Mouse (Mus musculus) frontal cortex, adult (tissue): Measurements from ENCODE around the gene Irf8.
"Not testable (repeated sequence)": the region's sequence is repeated elsewhere in the genome, so short reads cannot be mapped to it uniquely, and the experiment has no call there.

Experiments used
- ATAC-seq: cut with Nextera tagmentation; 2 replicates; pipeline ENCODE4 v1.9.2; 2017; ENCODE audit warnings: mild to moderate bottlenecking, moderate library complexity, mixed read lengths; ENCODE audit not compliant: low TSS enrichment

The Irf8 gene

DNA sequence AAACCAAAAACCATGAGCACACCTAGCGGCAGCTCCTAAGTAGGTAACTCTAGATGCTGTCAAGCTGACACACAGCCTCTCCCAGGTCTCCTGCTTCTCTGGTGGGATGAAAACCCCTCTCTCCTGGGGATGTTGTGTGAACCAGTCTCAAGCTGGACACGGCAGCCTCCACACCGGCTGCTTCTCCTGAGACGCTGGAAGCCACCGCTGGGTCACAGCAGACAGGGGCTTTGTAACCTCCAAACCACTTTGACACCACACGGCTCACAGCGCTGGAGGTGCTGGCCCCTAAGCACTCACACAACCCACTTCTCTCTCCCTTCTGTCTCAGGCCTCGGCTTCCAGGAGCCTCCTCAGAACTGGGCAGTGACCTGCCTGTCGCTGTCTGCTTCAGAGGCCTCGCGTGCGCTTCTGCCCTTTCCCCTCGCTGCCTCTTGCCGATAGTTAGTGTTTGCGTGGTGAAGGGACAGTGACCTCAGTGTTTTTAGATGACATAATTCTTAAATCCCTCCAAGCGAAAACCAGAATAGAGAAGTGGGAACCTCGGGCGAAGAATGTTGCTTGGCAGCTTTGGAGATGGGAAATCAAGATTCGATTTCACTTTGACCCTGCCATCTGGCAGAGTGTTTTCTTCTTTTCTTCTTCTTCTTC is 16.4 kb upstream of the Irf8 start:
- ATAC-seq = no peak

DNA sequence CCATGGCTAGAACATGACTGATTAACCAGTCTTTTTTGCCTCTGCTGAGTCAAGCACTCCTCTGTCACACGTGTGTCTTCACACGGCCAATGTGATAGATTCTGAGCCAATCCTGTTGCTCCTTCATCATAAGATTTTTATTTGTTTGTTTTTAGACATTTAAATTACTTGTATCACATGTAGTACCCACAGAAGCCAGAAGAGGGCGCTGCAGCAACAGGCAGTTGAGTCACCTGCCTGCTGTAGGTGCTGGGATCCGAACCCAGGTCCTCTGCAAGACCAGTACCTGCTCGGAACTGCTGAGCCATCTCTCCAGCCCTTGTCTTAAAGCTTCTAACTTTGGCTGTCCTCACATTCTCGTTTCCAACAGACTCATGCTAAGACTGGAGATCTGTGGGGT is 13.1 kb upstream of the Irf8 start:
- ATAC-seq = no peak

DNA sequence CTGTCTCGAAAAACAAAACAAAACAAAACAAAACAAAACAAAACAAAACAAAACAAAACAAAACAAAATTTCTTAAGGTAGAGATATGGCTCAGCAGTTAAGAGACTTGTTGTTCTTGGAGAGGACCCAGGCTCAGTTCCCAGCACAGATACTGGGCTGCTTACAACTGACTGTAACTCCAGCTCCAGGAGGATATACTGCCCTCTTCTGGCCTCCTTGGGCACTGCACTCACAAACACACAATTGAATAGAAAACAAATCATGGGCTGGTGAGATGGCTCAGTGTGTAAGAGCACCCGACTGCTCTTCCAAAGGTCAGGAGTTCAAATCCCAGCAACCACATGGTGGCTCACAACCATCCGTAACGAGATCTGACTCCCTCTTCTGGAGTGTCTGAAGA is 12.1 kb upstream of the Irf8 start:
- not testable (repeated sequence) for ATAC-seq

DNA sequence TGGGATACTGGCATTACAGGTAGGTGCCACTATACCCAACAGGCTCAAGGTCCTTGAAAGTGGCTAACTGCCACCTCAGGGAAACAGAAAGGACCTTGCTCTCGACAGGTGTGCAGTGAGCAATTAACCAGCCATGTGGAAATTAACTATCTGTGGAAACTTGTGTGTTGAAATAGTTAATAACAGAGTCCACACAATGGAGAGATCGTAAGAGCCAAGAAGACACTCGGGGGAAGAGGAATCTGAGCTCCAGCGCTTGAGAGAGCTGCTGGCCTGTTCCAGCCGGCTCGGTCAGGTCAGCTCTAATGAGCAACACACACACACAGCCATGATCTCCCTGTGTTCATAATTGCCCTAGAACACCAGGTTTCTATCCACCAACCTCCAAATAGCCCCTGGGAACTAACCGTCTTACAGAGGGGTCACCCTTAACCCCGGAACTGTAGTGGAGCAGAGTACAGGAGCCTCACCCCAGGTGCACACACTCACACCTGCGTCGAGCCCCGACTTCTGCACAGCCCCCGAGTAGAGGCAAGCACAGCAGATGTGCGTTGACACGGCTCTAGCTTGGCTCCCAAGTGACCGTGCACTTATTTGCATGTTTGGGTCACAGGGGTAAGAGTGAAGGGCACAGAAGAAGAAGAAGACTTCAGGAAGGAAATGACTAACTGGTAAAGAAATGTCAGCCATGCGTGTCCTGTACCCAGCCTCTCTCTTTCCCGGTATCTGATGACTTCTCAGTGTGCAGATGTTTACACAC is 11.2 kb upstream of the Irf8 start:
- no peak for ATAC-seq

DNA sequence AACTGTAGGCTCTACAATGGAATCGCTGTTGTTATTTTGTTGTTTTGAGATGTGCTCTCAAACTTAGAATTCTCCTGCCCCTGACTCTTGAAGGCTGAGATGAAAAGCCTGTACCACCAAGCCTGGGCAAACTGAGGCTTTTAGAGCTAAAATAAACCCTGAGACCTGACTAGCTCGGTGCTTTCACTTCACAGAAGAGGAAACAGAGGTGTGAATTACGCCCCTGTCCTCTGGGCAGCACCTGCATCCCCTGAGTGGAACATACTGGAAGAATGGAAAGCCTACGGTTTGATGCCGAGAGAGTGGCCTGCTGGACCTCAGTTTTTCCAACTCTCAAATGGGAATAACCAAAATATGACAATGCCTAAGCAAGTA is 10.6 kb upstream of the Irf8 start:
- no peak for ATAC-seq

DNA sequence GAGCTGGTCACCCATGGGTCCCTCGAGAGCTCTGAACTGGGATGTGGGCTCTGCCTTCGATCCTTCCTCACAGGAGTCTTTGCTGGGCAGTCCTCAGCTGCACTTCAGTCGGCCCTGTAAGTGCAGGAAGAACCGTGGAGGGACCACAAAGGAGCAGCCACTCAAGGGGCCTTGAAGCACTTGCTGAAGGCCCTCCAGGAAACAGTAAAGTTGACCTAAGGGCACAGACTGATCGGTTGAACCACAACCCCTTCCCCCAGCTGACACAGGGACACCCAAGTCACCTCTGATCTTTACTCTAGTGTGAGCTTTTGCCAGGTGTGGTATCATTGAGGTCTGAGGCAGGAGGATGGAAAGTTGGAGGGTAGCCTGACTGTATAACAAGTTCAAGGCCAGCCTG is 10.1 kb upstream of the Irf8 start:
- ATAC-seq = no peak

DNA sequence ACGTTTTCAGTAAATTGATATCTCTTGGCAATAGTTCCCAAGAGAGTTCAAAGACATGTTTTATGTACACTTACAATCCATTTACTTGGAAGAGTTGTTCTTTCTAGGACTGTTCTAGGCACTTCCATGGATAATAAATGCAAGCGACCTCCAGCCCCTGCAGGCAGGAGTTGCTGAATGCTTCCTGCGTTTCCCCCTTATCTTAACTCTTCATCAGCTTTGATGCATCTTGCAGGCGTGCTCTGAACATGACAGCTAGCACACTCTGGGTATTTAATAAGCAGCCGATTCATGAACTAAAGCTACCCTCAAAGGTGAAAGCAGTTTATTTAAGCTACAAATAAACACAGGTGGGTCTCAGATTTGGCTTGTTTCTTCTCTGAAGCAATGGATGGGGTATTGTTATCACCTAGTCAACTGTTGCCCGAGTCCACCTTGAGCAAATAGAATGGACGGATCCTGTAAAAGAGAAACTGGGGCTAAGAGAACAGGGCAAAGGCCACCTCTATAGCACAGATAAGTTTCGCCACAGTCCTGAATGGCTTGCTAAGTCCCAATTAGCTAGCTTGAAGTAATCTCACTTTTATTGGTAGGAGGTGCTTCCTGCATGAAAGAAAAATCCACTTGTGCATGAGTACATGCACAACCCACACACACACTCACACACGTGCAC is 7.5 kb upstream of the Irf8 start:
- no peak for ATAC-seq

DNA sequence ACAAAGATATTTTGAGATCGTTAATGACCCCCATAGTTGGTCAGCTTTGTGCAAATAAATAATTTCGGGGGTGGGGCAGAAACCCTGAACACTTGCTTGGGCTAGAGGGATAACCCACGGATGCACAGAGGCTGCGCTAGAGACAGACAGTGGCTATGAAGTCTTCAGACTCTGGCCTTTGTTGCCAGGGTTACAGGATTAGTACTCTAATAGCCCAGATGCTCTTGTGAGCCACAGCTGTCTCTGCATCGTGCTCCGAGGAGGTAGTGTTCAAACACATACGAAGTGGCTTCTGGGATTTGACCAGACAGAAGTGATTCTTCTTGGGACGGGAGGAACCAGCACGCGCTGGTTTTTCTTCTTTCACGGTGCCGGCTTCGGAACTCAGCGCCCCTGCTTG is 4.6 kb upstream of the Irf8 start:
- no peak for ATAC-seq

DNA sequence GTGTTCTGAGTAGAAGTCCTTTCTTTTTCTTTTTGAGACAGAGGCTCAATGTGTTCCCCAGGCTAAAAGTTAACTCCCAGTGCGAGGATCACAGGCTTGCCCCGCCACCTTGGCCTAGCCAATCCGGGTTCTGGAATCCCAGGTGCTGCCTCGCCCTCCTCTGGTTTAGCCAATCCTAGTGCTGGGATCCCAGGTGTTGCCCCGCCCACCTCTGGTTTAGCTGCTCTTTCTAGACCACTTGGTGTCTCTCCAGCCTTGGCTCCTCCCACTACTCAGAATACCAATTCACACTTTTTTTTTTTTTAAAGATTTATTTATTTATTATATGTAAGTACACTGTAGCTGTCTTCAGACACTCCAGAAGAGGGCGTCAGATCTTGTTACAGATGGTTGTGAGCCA is 4.1 kb upstream of the Irf8 start:
- ATAC-seq = no peak

DNA sequence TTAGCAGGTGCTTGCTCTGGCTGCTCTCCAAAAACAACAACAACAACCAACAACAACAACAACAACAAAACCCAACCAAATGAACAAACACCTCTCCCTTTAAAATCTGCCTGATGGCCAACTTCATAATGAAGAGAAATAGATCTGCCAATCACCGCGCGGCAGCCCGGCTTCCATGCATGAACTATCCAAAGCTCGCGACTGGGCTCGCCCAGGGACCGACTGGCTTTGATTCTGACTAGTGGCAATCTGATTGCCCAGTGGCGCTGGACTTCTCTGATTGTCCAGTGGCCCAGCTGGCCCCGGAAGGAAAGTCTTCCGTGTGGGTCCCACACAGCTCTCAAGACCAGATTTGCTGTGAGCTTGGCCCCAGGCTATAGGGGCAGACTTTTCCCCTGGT is 328 bp downstream of the Irf8 start:
- ATAC-seq = no peak

DNA sequence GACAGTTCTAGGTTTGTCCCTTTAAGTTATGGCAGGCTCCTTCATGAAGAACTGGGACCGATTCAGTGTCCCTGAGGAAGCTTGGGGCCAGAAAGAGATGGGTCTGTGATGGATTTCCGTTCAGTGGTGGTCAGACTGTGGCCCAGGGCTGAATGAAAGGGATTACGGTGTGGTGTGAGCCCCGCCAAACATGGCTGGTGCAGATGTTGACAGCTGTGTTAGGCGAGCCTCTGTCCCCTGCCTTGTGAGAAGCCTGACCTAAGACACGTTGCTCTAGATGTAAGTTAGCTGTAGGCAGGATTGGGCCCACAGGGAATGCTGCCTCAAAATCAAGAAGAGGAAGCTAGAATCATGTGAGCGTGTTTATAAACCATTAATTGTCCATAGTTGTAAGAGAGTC is 1.0 kb downstream of the Irf8 start:
- no peak for ATAC-seq

DNA sequence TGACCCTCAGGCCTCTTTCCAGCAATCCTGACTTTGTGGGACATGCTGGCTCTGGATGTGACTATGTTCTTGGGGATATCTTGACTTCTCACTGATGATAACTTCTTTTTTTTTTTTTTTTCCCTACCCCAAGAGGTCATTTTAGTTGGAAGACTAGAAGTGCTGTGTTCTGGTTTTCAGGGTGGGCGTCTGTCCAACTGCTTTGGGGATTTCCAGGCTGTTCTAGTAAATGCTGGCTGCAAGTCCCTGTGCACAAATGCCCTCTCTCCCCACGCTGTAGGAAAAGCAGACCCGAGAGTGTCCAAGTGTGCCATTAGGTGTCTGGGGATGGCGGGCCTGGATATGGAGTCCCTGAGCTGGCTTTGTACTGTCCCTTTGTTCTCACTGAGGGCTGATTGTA is 2.6 kb downstream of the Irf8 start:
- ATAC-seq = no peak

DNA sequence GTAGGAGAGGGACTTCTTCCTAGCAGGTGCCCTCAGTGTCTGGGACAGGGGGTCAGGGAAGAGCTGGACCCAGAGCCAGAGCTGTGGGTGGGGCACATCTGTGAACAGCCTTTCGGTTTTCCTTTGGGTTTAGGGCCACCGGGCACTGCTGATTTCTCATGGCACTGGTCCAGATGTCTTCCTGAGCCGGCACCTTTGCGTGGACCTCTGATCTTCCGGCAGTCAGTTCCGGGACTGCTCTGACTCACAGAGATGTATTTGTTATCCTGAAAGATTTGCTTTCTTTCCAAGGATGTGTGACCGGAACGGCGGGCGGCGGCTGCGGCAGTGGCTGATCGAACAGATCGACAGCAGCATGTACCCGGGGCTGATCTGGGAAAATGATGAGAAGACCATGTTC is 3.4 kb downstream of the Irf8 start:
- ATAC-seq = no peak

DNA sequence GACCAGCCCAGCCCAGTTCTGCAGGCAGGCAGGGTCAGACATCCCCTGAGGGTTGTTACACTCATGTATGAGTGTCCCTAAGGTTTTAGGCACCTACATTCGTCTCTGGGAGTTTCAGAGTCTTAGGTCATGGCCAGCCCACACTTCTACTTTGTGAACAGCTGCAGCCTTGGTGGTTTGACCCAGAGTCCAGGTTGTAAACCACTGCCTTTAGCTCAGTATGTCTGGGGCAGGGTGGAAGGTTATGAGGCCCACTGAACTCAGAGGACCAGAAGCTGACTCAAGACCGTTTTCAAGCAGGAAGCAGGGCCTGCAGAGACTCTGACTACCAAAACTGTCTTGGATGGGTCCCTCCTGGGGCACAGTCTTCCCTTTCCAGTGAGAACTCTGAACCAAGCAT is 4.4 kb downstream of the Irf8 start:
- ATAC-seq = no peak

DNA sequence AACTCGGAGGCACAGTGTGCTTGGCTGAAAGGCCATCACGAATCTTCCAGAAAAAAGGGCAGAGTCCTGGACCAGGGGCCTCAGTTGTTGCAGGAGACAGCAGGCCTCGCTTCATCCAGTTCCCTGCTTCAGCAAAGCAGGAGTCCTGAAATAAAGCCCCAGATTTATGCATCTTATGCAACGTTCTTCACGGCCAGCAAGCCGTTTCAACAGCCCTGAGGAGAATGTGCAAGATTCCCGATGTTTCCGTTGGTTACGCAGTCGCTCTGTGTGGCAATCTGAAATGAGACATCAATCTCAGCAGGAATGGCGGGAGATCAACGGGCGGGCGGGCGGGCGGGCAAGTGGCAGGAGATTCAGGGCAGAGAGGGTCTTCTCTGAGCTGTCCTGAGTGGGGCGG is 4.8 kb downstream of the Irf8 start:
- peak; percentile 60 for ATAC-seq

DNA sequence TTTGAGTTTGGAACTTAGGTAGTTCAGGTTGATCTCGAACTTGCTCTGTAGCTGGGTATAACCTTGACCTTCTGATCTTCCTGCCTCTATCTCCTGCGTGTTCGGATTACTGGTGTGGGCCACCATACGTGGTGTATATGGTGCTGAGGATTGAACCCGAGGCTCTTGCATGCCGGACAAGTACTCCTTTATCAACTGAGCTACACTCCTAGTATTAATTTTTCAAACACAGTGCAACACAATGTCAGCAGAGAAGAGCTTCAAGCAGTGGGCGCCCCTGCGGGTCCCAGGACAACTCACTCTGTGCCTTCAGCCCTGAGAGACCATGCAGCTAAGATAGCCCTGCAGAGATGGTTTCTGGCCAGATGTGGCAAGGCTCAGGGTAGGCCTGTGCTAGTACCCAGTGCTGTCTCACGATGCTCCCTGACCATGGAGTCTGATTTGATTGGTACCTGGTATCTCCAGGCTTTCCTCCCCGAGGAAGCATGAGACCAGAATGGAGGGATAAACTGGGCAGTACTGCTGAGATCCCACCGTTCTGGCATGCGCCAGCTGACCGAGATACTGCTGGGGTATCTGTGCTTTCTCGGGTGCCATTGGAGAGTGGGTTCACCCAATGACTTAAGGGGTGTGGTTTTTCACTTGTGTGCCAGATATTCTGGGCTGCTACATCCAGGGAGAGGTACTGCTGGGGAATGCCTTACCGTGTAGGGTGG is 5.8 kb downstream of the Irf8 start:
- no peak for ATAC-seq

DNA sequence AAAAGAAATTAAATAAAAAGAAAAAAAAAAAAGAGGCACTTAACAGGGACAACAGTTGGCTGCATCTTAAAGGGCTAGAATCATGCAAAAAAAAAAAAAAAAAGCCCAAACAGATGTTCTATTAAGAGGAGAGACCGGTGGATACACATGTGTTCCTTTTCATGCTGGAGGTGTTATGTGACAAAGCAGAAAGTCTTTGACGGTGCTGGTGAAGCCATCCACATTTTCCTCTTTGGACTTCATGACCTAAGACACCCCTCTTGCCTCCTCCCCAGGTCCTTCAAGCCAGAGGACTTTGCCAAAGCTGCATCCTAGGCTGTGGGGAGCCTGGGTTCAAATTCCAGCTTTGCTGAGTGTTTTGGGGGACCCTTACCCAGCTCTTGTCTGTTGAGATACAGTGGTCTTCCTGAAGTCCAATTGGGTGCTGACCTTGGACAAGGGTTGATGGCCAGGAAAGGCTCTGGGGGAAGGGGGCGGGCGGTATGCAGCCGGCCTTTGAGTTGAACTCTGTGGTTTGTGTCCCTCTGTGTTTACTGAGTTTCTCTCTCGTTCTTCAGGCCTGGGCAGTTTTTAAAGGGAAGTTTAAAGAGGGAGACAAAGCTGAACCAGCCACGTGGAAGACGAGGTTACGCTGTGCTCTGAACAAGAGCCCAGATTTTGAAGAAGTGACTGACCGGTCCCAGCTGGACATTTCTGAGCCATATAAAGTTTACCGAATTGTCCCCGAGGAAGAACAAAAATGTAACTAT is 7.2 kb downstream of the Irf8 start:
- ATAC-seq = no peak

DNA sequence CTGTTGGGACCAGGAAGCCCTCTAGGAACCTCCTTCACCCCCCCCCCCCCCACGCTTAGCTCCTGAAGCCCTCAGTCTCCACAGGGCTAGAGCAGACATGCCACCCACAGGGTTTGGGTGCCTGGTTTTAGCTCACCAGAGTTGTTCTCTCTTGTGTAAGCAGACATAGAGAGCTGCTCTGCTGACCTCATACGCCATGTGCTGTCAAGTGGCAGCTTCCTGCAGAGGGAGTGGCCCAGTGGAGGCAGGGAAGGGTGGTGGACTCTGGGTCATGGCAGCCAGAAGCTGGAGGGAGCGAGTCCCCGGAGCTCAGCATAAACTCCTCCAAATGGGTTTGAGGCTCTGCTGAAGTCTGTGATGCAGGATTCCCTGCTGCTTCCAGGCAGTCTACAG is 7.7 kb downstream of the Irf8 start:
- ATAC-seq = no peak

DNA sequence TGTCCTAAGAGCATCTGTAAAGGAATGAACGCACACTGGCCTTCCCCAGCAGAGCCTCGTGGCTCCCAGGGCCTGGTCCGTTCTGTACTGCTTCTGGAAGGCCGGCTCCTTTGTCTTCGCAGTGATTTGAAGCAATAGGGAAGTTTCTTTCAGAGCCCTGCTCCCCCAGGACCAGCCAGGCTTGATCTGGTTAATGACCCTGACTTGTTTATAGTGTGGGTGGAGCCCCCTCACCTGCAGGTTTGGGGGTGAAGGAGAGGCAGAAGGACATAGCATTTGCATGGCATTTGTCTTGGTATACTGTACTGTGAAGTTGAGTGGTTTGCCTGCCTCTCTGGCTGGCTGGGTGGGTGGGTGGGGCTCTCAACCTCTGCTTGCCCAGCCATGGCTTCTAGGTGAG is 8.3 kb downstream of the Irf8 start:
- ATAC-seq = no peak

DNA sequence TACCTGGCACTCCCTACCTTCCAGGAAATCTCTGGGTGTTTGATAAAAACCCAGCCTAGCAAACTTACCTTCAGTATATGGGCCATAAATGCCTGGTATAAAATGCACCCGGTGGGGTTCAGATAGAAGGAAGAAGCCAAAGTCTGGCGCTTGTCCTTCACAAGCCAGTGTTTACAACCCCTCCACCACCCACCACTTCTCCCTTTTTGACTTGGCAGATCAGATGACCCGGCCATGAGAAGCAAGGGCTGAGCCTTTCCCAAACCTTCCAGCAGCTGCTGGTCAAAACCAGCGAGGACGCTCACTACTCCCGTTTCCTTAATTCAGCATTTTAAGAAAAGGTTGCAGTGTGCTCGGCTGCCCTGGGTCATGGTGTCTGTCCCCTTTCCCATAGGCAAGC is 9.1 kb downstream of the Irf8 start:
- ATAC-seq = no peak

DNA sequence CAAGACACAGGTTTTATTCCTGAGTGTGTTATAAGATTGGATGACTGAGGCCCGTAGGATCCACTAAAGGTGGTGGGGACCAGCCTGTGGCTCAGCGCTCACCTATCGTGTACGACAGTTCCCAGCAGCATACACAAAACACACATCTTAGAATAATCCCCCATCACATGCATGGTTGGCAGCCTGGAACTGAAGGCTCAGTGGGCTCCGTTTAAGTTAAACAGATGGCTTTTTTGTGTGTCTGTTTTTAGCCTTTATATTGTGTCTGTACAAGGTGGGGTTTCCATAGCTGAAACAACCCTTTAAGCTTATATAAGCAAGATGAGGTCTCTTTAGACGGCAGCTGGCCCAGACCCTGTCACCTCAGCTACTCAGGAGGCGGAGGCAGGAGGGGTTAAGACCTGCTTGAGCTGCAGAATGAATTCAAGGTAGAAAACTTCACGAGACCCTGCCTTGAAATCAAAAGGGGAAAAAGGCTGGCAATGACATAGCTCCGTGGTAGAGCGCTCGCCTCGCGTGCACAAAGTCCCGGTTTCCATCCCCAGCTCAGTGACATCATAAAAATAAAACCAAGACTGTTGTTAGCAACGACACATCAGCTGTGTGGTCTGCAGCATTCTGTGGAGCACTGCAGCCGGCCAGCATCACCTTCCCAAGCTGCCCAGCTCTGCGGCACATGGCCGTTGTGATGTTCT is 10.0 kb downstream of the Irf8 start:
- ATAC-seq = no peak
